Mouse (Mus musculus) heart, adult 2 months (tissue): ENCODE data around the gene Hdac9.

ENCODE experiments used
- CTCF ChIP-seq: fragments of 200-600 bp; IDR thresholded peaks from 2 replicates; pipeline ENCODE4 v1.8.1; 2022; ENCODE audit warnings: antibody characterized with exemption, mild to moderate bottlenecking, moderate library complexity
- EP300 ChIP-seq: fragments of 200-500 bp; IDR thresholded peaks from 2 replicates; pipeline ENCODE4 v1.6.1; 2011; ENCODE audit warnings: low read depth, low read length, control low read depth; ENCODE audit not compliant: insufficient read depth
- POLR2A ChIP-seq: fragments of 200-500 bp; IDR thresholded peaks from 2 replicates; pipeline ENCODE4 v1.6.1; 2011; ENCODE audit warnings: mild to moderate bottlenecking, low read depth, low read length, control low read depth; ENCODE audit not compliant: insufficient read depth

GRCm38 (mm10) chr12:34486016-34486415 is 430.9 kb downstream of the Hdac9 start:
- no peak for TF ChIP-seq CTCF
- TF ChIP-seq POLR2A, result no peak
- no peak for TF ChIP-seq EP300
